Mouse (Mus musculus): ENCODE measurements around the gene Cpsf3.

DNA sequence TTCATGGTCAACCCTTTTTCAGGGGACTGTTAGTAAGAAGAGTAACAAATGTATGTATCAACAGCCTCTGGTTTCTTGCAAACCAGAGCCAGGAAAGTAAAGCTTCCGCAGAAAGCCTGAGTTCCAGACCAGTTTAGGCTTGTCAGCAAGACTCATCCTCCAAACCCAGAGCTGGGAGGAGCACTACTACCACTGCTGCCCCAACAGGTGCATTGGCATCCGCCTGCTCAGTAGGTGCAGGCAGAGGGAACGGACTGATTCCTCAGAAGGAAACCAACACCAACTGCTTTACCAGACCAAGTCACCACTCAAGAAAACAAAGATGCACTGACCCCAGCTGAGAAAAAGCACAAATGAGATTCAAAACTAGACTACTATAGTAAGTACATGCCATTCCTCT is 78.0 kb downstream of the Cpsf3 start:
- TF ChIP-seq CTCF (IDR thresholded peaks at IDR 0.05; ENCODE audit: low read depth, low read length) (no peak), POLR2A (IDR thresholded peaks at IDR 0.05; ENCODE audit: extremely low read depth, insufficient read depth, low read length) (no peak)

Measured in liver, adult 2 months (tissue).